Mouse (Mus musculus): ENCODE data around the gene Slc9a5.

The Slc9a5 gene

DNA sequence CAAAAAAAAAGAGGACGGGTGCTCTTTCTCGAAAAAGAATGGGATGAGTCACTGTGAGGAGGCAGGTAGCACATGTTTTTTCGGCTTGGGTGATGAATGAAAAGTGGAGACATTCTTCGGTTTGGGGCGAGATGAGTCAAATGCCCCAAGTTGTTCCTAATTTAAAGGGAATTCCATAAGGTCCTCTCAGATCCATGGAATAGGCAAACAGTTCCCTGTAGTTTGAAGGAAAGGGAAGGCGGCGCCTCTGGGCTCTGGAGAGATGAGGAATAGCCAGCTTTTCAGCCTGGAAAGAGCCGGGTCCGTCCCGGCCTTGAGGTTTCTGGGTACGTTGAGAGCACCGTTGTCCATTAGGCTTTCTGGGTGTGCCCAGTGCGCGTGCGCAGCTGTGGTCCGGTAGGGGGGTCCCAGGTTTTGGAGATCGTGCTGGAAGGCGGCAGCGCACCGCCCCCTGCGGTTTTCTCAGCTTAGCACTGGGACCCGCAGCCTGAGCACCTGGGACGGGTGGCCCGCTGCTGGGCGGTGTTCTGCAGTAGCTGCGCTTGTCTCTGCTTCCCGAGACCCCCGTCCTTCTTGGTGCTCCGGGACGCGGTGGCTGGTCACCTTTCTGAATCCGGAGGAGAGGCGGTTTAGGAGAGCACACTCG lies at the start of gene Slc9a5:
Slc9a5 (plus strand) TSS at position 394 of the 646 bp plus-strand sequence.
- peak in 1 of 2 experiments; percentile 62 for DNase-seq (ENCODE audit: low spot score in 2 of 2)

DNA sequence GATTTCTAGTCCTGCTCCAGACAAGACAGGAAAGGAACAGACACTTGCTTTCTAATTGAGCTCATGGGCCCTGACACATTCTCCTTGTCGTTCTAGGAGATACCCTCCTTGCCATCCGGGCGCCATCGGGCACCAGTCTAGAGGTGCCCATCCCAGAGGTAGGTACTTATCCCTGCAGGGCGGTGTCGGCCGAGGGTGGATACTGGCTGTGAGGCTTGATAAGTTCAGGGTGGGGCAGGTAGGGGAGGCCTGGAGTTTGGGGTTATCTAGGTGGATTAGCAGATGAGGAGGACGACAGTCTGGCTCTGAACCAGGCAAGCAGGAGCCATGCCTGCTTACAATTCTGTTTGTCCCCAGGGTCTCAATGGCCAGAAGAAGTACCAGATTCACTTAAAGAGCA lies 48.7 kb upstream of the Slc9a5 start:
- no peak for DNase-seq (ENCODE audit: low spot score in 2 of 2)

DNA sequence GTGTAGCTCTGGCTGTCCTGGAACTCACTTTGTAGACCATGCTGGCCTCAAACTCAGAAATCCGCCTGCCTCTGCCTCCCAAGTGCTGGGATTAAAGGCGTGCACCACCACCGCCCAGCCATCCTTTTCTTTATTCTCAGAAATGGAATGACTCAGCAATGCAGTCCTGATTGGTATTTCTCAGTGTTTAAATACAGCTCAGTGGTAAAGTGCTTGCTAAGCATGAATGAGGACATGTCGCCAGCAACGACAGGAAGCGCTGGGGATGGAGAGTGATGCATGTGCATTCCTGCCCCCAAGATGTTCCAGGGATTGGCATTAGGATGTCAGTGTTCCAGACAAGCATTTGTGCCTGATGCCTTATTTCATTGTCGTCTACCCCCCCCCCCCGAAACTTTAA lies 45.2 kb upstream of the Slc9a5 start:
- no peak for DNase-seq (ENCODE audit: low spot score in 2 of 2)

DNA sequence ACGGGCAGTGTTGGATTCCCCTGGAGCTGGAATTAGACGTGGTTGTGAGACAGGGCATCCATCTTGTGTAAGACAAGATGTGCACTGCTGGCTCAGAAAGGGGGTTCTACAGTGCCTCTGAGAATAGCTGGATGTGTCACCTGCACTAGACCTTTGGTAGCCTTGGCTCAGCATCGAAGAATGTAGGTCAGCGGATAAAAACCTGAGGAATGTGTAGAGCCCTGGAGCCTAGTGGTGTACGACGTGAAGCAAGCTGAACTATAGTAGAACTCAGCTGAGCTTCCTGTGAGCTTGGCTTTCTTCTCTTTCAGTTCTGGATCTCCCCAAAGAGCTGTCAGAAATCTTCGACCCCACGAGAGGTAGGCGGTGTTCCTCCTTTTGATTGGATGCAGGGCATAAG lies 44.8 kb upstream of the Slc9a5 start:
- DNase-seq (ENCODE audit: low spot score in 2 of 2) = no peak

DNA sequence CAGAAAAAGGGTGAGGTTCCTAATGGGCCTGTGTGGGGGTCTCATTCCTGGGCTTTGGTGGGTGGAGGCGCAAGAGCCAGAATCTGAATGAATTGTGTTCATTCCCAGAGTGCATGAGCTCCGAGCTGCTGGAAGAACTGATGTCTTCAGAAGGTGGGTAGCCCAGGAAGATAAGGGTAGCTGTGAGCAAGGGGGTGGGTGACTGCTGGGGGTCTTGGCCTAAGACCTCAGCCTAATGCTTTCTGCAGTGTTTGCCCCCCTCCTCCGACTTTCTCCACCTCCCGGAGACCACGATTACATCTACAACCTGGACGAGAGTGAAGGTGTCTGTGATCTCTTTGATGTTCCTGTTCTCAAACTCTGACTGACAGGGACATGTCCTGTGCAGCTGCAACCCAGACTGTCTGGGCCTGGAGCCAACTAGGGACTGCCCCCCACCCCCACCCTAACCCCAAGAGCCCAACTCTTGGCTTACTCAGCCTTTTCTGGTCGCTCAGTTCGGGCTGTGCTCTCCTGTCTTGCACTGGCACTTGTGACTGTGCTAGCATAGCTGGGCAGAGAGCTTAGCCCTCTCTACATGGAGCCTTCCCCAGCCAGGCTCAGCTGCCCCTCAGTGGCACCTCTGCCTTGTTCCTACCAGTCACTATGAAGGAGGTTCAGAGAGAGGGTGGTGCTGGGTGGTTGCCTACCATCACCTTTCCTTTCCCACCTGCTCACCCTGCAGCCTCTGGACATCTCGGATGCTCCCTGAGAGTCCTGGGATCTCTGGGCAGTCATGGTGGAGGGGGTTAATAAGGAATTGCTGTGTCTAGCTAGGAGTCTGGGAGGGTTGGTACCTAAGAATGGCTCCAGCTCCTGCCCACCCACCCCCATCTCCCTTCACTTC lies 44.1 kb upstream of the Slc9a5 start:
- DNase-seq (ENCODE audit: low spot score in 2 of 2) = no peak

DNA sequence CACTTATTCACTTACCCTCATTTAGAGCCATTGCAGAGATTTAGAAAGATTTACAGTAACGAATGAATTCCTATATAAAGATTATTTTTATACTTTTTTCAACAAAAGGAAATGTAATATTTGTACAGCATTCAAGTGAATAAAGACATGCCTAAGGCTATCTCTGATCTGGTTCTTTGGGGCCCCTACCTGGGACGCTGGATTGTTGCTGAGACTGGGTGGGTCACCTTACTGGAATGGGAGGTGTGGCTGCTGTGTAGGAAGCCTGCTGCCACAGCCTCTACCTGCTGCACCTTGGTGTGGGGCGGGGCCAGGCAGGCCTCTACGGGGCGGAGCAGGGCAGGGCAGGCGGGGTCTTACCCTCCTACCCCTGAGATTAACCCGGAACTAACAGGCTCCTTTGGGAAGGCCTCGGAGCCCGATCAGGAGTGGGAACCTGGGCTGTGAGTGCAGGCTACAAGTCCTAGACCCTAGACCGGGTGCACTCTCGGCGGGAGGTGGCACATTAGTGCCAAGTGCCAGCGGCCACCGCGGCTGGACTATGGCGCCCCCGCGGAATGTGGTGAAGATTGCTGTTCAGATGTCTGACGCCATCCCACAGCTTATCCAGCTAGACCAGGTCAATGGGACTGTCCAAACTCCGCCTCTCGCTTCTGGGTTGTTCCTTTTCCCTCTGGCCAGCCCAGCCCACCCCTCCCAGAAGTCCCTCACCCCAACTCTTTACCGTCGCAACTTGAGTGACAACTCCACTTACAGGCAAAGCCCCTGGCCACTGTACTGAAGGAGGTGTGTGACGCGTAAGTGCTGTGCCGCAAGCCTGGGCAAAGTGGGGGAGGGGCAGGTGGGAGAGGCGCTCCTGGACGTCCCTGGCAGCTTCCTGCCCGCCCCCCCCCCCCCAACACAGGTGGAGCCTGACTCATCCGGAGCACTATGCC lies 43.2 kb upstream of the Slc9a5 start, which contains the start of gene Elmo3:
Elmo3 (plus strand) TSS at position 391 of the 935 bp plus-strand sequence.
- peak; percentile 75 to 76 for DNase-seq (ENCODE audit: low spot score in 2 of 2)

DNA sequence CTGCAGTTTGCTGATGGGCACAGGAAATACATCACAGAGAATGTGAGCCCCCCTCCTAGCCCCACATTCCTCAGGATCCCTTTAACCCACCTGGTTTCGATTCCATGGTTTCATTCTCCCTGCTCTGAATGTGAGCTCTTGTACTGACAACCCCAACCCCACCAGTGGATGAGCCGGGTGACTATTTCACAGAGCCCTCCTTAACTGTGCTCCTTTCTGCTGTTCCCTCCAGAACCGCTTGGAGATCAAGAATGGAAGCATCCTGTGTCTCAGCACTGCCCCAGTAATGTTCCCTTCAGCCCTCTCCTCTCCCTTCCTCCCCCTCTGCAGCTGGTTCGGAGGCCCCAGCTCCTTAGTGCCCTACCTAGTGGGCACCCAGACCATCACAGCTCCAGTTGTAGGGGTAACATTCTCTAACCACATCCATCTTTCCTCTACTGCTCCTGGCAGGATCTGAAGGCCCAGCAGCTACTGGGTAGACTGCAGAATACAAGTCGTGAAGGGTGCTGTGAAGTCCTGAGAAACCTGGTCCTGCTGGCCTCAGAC lies 42.4 kb upstream of the Slc9a5 start:
- DNase-seq (ENCODE audit: low spot score in 2 of 2) = no peak

DNA sequence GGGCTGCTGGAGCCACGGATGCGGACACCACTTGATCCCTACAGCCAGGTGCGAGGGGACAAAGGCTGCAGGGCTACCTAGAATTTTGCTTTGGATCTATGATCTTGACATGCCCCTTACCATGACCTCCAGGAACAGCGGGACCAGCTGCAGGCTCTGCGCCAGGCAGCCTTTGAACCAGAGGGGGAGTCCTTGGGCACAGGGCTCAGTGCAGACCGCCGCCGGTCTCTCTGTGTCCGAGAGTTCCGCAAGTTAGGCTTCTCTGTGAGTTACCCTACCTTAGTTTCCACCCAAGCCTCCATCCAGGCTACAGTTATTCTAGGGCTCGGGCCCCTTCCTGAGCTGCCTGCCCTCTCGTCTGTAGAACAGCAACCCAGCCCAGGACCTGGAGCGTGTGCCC lies 41.0 kb upstream of the Slc9a5 start:
- no peak for DNase-seq (ENCODE audit: low spot score in 2 of 2)

DNA sequence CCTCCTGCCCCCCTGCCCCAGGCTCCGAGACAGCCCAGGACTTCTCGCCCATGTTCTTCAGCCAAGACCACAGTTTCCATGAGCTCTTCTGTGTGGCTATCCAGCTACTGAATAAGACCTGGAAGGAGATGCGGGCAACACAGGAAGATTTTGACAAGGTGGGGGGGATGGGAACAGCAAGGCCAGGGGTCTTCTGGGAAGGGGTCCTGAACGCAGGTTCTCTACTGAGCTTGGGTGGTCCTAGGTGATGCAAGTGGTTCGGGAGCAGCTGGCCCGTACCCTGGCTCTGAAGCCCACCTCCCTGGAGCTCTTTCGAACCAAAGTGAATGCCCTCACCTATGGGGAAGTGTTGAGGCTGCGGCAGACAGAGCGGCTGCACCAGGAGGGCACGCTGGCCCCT lies 40.2 kb upstream of the Slc9a5 start:
- no peak for DNase-seq (ENCODE audit: low spot score in 2 of 2)

DNA sequence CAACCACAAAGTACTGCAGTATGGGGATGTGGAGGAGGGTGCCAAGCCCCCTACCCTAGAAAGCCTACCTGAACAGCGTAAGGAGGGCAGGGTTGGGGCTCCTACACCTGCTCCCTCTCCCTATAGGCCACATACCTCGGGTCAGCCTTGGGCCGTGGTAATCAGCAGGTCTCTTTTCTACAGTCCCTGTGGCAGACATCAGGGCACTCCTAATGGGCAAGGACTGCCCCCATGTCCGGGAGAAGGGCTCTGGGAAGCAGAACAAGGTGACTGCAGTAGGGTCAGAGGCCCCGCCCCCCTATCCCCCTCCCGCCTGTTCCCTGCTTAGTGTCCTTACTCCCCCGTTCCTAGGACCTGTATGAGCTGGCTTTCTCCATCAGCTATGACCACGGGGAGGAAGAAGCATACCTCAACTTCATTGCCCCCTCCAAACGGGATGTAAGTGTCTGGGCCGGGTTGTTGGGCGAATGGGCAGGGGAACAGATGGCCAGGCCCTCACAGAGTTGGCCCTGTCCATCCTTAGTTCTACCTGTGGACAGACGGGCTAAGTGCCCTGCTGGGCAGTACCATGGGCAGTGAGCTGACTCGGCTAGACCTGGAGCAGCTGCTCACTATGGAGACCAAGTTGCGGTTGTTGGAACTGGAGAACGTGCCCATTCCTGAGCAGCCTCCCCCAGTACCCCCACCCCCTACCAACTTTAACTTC lies 39.3 kb upstream of the Slc9a5 start:
- DNase-seq (ENCODE audit: low spot score in 2 of 2) = no peak

DNA sequence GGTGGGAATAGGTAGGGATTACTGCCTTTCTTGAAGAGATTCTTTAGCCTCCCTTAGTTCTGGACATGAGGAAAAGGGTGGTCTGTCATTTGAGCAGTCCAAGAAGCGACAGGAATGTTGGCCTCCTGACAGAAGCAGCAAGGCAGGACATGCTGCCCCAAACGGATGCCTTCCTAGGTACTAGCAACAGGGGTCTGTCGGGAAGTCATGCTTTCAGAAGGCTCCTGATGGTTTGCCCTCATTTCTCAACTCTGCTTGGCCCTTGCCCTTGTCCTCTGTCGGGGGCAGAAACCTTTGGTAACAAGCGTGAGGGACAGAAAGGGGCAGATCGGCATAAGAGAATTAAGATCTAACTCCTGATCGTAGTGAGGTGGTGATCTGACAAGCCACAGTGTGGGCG lies 38.5 kb upstream of the Slc9a5 start:
- no peak for DNase-seq (ENCODE audit: low spot score in 2 of 2)

DNA sequence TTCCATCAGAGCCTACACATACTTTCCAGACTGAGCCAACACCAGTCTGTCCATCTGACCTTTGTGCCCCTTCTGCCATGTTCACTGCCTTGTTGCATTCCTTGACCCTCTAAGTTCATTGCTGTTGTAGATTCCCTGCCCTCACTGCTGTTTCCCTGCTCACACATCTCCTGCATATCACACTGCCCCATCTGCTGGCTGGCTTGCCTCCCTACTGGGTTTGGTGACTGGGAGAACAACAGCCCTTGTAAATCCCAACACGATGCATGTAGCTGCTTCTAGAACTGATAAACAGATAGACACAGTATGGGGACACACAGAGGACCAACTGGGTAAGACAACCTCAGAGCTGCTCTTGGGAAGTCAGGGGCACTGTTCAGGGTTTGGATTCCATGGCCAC lies 36.9 kb upstream of the Slc9a5 start:
- no peak for DNase-seq (ENCODE audit: low spot score in 2 of 2)

DNA sequence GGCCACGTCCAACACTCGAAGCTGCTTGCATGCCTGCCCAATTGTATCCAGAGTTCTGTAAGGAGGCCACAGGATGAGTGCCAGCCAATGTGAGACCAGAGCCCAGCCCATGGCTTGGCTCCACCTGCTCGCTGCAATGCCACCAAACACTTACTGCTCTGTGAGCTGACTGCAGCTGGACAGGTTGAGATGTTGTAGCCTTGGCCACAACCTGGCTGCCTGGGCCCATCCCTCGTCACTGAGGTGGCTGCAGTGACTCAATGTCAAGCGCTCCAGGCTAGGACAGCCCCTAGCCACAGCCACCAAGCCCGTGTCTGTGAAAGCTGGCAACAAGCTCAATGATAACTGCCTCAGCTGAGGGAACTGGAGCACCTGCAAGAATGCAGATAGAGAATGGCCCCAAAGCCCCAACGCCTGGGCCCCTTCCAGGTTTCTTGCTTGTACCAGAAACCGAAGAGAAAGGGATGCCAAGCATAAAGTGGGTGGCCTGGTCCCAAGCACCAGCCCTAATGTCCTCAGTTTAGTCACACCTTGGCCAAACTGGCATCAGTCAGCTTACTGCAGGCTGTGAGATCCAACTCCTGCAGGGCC lies 35.7 kb upstream of the Slc9a5 start:
- no peak for DNase-seq (ENCODE audit: low spot score in 2 of 2)

DNA sequence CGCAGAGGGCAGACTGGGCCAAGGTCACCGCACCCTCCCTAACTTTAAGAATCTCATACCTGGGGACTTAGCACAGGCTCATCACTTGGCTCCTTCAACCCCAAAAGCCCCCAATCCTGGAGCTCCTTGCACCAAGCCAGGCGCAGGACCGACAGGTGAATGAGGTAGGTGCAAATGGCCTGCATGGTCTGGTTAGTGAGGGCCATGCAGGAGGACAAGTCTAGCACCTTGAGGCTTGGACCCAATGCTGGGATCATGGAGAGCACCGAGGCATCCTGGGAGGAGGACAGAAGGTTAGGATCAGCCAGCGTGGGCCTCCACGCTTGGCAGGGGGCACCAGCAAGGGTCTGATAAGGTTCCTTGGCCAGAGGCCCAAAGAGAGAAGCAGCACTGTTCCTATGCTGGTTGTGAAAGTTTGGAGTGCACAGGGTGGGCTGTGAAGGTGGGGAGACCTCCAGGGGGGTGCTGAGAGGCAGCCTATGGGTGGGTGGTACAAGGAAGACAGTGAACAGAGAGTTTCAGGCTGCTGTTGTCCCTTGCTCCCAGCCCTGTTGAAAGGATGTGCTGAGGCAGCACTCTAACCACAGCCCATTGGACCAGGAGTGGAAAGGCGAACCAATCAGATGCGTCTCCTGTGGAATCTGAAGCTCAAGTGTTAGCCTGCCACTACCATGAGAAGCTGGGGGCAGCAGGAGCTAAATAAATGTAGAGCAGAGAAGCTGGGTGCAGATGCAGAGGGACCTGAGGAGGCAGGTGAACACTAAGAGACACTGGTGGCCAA lies 34.8 kb upstream of the Slc9a5 start:
- DNase-seq (ENCODE audit: low spot score in 2 of 2) = no peak

DNA sequence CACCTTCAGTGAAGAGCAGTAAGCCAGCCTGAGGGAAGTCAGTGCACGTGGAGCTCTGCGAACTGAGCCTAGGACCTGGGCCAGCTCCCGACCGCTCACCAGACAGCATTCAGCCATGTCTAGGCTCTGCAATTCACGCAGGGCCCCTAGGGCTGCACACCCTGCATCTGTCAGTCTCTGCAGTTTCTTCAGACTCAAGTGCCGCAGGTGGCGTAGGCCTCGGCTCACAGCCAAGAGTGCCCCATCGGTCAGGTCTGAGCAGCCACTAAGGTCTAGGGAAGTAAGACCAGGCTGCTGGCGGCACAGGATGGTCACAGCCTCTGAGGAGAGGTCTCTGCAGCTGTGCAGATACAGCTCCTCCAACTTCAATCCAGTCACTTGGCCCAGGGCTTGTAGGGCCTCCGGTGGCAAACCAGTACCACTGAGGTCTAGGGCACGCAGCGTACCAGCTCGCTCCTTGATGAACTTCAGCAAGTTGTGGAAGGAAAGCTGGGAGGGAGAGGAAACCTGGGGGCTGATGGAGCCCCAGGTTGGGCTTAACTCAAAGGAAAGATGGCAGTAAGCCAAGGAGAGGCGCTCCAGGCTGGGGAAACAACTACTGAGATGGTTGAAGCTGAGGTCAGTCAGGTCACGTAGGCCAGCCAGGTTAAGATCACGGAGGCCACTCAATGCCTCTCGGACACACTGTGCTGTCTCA lies 33.4 kb upstream of the Slc9a5 start:
- no peak for DNase-seq (ENCODE audit: low spot score in 2 of 2)

DNA sequence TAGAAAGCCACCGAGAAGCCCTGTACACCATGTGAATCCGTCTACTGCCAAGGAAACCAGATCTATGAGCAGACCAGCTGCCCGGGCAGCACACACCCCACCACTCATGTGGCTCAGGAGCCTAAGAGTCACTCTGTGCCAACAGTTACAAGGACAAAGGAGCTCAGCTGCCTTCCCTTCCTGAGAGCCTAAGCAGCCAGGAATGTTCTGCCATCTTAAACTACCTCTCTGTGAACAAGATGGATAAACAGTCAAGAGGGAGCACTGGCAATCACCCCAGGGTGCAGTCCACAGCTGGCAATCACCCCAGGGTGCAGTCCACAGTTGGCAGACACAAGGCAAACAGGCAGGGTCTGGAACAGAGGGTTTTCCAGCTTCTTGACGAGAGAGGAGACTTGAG lies 30.7 kb upstream of the Slc9a5 start:
- DNase-seq (ENCODE audit: low spot score in 2 of 2) = no peak

DNA sequence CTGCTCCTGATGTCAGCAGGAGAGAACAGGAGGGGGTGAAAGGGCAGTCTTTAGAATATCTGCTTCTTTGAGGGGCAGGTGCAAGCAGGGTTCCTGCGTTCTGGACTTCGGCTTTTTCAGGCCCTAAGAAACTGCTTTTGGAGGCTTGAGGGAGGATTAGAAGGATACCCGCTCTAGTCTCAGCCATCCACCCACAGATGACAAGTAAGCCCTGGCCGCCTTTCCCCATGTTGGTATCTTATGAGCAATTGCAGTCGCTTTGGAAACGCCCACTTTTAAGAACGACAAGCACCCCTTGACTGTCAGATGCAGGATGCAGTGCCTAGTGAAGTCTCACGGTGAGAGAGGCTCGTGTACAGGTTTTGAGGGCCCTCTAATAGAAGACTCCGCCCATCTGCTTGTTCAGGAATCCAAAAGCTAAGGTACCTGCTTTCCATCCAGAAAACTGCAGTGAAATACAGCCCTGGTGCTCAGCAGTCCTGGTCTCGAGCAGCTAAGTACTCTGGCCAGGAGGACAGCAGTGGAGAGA lies 29.9 kb upstream of the Slc9a5 start:
- no peak for DNase-seq (ENCODE audit: low spot score in 2 of 2)

DNA sequence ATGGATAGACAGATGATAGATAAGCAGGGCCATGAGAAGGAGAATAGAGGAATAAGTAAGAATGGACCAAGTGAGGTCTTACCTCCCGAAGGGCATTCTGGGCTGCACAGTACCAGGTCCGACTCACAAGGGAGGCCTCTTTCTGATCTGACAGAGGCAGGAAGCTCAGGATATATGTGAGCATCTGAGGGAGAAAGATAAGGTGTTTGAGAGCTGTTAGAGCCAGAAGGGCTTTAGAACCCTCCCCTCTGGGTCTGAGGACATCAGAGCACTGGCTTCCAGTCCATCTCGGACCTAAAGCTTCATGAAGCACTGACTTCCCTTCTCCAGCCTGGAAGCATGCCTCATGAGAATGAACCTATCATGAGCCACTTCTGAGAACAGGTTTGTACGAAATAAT lies 25.5 kb upstream of the Slc9a5 start:
- no peak for DNase-seq (ENCODE audit: low spot score in 2 of 2)

DNA sequence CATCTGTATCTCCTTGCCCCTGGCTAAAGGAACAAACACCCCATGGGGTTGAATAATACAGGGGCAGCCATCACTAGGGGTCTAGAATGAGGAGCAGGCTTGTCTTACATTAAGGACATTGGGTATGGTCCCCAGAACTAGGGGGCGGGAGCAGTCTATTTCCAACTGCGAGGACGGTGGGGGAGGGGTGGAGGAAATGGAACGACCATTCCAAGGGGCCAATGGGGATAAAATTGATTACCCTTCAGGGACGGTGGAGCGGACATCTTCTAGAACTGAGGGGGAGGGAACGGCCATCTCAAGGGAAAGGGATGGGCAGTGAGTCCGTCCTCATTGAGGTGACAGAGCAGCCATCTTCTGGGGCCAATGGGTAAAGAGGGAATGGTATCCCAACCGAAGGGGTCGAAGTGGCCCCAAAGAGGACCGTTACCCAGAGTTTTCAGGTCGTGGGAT lies 23.0 kb upstream of the Slc9a5 start:
- DNase-seq (ENCODE audit: low spot score in 2 of 2) = no peak
